Mouse (Mus musculus) liver, postnatal 0 days (tissue): ENCODE results near the gene Ttc17. TPM values are rescaled to one million over a fixed set of nuclear protein-coding genes. Genes with fewer than 3 reads are reported as not detected.

Experiments used
- ATAC-seq: fragments of 200-750 bp; cut with Nextera tagmentation; 2 replicates; pipeline ENCODE4 v1.8.0; 2017; ENCODE audit warnings: mild to moderate bottlenecking, moderate library complexity
- DNase-seq: peaks from one replicate; pipeline ENCODE4 v3.0.0-alpha.2; 2016
- H3K27ac ChIP-seq: fragments of 300-500 bp; sonication (generic); 2 replicates; pipeline ENCODE4 v1.5.1; 2014; ENCODE audit warnings: antibody characterized with exemption, moderate library complexity, mild to moderate bottlenecking, low read depth
- H3K27me3 ChIP-seq: fragments of 300-500 bp; sonication (generic); 2 replicates; pipeline ENCODE4 v1.6.1; 2014; ENCODE audit warnings: low read length, control low read depth, mixed read lengths; ENCODE audit not compliant: insufficient read depth
- H3K36me3 ChIP-seq: fragments of 300-500 bp; sonication (generic); replicated peaks from 2 replicates; pipeline ENCODE4 v1.6.1; 2014; ENCODE audit warnings: mild to moderate bottlenecking, control low read depth, low read length, moderate library complexity, mixed read lengths; ENCODE audit not compliant: insufficient read depth
- H3K4me1 ChIP-seq: fragments of 300-500 bp; sonication (generic); 2 replicates; pipeline ENCODE4 v1.6.1; 2014; ENCODE audit warnings: antibody characterized with exemption, mild to moderate bottlenecking, control low read depth; ENCODE audit not compliant: insufficient read depth
- H3K4me2 ChIP-seq: fragments of 300-500 bp; sonication (generic); 2 replicates; pipeline ENCODE4 v1.6.1; 2014; ENCODE audit warnings: low read depth, mild to moderate bottlenecking, low read length, moderate library complexity, mixed read lengths
- H3K4me3 ChIP-seq: fragments of 300-500 bp; sonication (generic); 2 replicates; pipeline ENCODE4 v1.5.1; 2014; ENCODE audit warnings: low read depth, low read length
- H3K9ac ChIP-seq: fragments of 300-500 bp; sonication (generic); replicated peaks from 2 replicates; pipeline ENCODE4 v1.6.1; 2014; ENCODE audit warnings: mild to moderate bottlenecking, moderate library complexity
- H3K9me3 ChIP-seq: fragments of 300-500 bp; sonication (generic); 2 replicates; pipeline ENCODE4 v1.6.1; 2016; ENCODE audit warnings: mild to moderate bottlenecking, control low read depth, low read length, mixed read lengths
- CTCF ChIP-seq: sonication (generic); IDR thresholded peaks from 2 replicates; pipeline ENCODE4 v1.5.1; 2016; ENCODE audit warnings: antibody characterized with exemption, low read depth
- EP300 ChIP-seq: IDR thresholded peaks from 2 replicates; pipeline ENCODE4 v1.6.1; 2016; ENCODE audit warnings: antibody characterized with exemption, low read depth, mild to moderate bottlenecking
- WGBS: fragments of 180-500 bp; shearing (Covaris S2); extraction: QIAGEN DNeasy Blood & Tissue Kit; methylation state at CpG from one replicate; pipeline ENCODE4 v1.1.7; 2014; ENCODE audit not compliant: insufficient replicate concordance; 5-methylcytosine and 5-hydroxymethylcytosine counted together
- polyA plus RNA-seq: library from polyadenylated mRNA; unstranded; fragments of >200 nt; fragmentation: Nextera tagmentation; extraction: Ambion mirVana; gene quantifications from 2 replicates; pipeline ENCODE4 v1.2.1, GENCODE M21; 2015

Gene Ttc17
- polyA plus RNA-seq, 1 experiment from 2014 or later: 19.6 TPM

DNA sequence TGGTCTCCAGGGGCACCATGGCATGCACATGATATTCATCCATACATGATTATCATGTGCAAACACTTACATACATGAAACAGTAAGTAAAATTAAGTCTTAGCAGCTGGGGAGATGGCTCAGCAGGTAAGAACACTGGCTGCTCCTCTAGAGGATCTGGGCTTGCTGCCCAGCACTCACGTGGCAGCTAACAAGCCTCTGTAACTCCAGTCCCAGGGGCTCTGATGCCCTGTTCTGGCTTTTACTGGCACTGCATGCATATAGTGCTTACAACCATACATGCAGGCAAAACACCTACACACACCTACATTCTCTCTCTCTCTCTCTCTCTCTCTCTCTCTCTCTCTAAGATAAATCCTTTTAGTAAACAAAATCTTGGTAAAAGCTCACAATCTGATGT lies 65.7 kb downstream of the Ttc17 start:
- DNase-seq (no peak), ATAC-seq (no peak)
- Histone ChIP-seq H3K4me3 (no peak overlapping the region), H3K4me2 (no peak overlapping the region), H3K36me3 (peaks cover 33% of the 10 kb centered on the region), H3K4me1 (no peaks in the 10 kb centered on the region), H3K9ac (no peak overlapping the region), H3K27ac (no peak overlapping the region), H3K27me3 (no peaks in the 10 kb centered on the region), H3K9me3 (no peaks in the 10 kb centered on the region)
- WGBS: 95% methylated on average over 1 of the region's 1 CpGs
- TF ChIP-seq EP300 (no peak), CTCF (no peak)

DNA sequence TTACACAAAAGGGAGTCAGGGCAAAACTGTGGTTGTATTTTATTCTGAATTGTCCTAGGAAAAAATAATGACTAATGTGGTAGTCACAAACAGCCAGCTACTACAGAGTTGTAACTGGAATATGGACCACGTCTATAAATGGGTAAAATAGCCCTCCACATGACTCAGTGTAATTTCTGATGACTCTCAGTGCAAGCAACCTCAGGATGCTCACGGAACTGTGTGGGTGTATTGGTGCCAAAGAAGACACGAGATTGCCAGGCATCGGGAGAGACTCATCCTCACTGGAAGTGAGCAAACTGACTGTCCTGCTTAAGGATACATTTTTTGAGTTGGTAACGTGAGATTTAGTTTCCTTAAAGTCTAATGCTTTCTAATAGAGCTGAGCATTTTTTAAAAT lies 67.0 kb downstream of the Ttc17 start:
- Histone ChIP-seq H3K27ac (no peak overlapping the region), H3K27me3 (no peaks in the 10 kb centered on the region), H3K9ac (no peak overlapping the region), H3K36me3 (peaks cover 36% of the 10 kb centered on the region), H3K4me3 (no peak overlapping the region), H3K4me1 (no peaks in the 10 kb centered on the region), H3K4me2 (no peak overlapping the region), H3K9me3 (no peaks in the 10 kb centered on the region)
- WGBS: 85% methylated on average over 5 of the region's 5 CpGs
- no peak for ATAC-seq
- no peak for DNase-seq
- no peak for TF ChIP-seq EP300
- no peak for TF ChIP-seq CTCF

- TF ChIP-seq EP300 (no peak), CTCF (no peak)
- Histone ChIP-seq H3K4me2 (no peak overlapping the region), H3K9me3 (no peaks in the 10 kb centered on the region), H3K27ac (no peak overlapping the region), H3K4me1 (no peaks in the 10 kb centered on the region), H3K27me3 (no peaks in the 10 kb centered on the region), H3K9ac (no peak overlapping the region), H3K4me3 (no peak overlapping the region), H3K36me3 (peaks cover 44% of the 10 kb centered on the region)
- 91% methylated on average over 9 of the region's 9 CpGs for WGBS
- no peak for DNase-seq
- ATAC-seq: no peak
Observed at GRCm38 (mm10) chr2:94336336-94336735, 70.2 kb downstream of the Ttc17 start.

DNA sequence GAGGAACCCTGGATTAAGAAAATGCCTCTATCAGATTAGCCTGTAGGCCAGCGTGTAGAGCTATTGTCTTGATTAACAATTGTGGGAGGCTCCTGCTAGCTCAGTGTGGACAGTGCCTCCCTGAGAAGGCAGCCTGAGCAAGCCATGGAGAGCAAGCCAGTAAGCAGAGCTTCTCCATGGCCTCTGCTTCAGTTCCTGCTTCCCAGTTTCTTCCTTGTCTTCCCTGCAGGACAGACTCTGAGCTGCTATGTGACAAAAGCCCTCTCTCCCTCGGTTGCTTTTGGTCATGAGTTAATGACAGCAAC lies 71.8 kb downstream of the Ttc17 start:
- no peaks in the 10 kb centered on the region for H3K27me3 ChIP-seq
- no peak overlapping the region for H3K9ac ChIP-seq
- ATAC-seq: no peak
- H3K4me3 ChIP-seq: no peak overlapping the region
- H3K4me1 ChIP-seq: no peaks in the 10 kb centered on the region
- H3K9me3 ChIP-seq: no peaks in the 10 kb centered on the region
- no peak overlapping the region for H3K4me2 ChIP-seq
- WGBS: 43% methylated on average over 2 of the region's 2 CpGs
- H3K27ac ChIP-seq: no peak overlapping the region
- TF ChIP-seq CTCF: no peak
- TF ChIP-seq EP300: no peak
- DNase-seq: no peak
- H3K36me3 ChIP-seq: peaks cover 53% of the 10 kb centered on the region

DNA sequence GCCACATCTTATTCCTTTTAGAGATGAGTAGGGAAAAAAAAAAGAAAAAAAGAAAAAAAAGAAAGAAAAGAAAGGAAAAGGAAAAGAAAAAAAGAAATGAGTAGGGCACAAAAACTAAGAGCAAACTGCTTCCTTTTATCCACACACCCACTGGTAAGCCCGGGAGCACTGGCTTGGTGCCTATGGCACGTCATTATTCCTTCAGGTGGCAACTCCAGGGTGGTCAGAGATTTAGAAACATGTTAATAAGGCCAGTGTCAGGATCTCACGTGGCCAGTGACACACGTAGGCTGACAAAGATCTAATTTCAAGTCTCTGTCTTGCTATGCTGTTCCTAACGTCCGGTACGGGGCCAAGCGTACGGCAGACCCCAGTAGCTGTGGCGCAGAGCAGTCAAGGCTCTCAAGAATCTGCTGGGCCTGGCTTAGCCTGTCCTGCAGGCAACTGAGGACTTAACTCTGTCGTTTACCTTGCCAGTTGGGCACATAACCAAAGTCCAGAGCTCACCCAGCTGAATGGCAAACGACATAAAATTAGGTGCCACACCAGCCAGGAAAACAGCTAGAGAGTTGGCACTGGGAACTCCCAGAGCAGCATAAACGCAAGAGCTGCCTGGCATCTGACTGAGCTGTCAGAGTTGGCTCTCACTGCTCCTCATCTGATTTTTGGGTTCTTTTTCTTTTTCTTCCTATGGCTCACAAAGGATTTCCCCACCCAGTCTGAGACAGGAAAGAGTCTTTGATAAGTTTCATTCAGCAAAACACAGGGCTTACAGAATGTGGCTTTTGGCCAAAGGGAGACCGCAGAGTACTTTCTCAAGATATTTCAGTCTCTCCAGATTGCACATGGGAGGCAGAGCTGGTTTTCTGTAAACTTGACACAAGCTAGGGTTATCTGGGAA lies 72.4 kb downstream of the Ttc17 start:
- Histone ChIP-seq H3K4me1 (no peaks in the 10 kb centered on the region), H3K4me2 (no peak overlapping the region), H3K4me3 (no peak overlapping the region), H3K9ac (no peak overlapping the region), H3K9me3 (no peaks in the 10 kb centered on the region), H3K27me3 (no peaks in the 10 kb centered on the region), H3K36me3 (peaks cover 55% of the 10 kb centered on the region), H3K27ac (no peak overlapping the region)
- ATAC-seq (no peak), DNase-seq (no peak)
- TF ChIP-seq EP300 (no peak), CTCF (no peak)
- WGBS: 79% methylated on average over 14 of the region's 14 CpGs

DNA sequence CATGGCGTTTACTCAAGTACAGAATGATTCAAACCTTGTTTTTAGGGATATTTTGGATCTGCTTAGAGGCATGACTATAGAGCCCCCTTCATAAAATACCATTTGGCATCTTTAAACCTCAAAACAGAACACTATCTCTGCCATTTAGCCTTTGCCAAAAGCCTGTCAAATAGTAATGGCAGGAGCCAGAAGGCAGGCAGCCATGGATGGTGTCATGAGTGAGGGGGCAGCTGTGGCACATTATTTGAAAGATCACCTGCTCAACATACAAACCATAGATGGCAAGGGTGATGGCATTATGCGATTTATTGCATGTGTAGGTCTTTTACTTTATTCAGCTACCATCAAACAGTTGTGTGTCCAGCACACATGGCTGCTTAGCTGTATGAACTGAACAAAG lies 73.4 kb downstream of the Ttc17 start:
- no peak overlapping the region for H3K4me3 ChIP-seq
- 86% methylated on average over 2 of the region's 2 CpGs for WGBS
- H3K9ac ChIP-seq: no peak overlapping the region
- ATAC-seq: no peak
- H3K27ac ChIP-seq: no peak overlapping the region
- peaks cover 61% of the 10 kb centered on the region for H3K36me3 ChIP-seq
- H3K4me1 ChIP-seq: no peaks in the 10 kb centered on the region
- H3K27me3 ChIP-seq: no peaks in the 10 kb centered on the region
- H3K9me3 ChIP-seq: no peaks in the 10 kb centered on the region
- DNase-seq: no peak
- H3K4me2 ChIP-seq: no peak overlapping the region
- TF ChIP-seq EP300: no peak
- TF ChIP-seq CTCF: no peak
